Mouse (Mus musculus): Measurements from ENCODE around the gene Mup15. TPM values are rescaled to one million over a fixed set of nuclear protein-coding genes. Genes with fewer than 3 reads are reported as not detected.

The Mup15 gene
- polyA plus RNA-seq (2021; fragmentation: Nextera tagmentation), result not detected in 2 replicates
- long read RNA-seq, experiment 1, result 0 reads
- long read RNA-seq, experiment 2, result 0 reads

GRCm38 (mm10) chr4:61439643-61440042, at the start of gene Mup15:
Gene Mup15, minus strand, starts transcription at chr4:61439743.

Other genes starting within 250 kb of the Mup15 start
- not detected in 2 replicates for gene Mup13, start 211.5 kb downstream of the Mup15 start, polyA plus RNA-seq (2021; fragmentation: Nextera tagmentation)
- not detected in 2 replicates for gene Mup14, start 135.7 kb downstream of the Mup15 start, polyA plus RNA-seq (2021; fragmentation: Nextera tagmentation)
- gene Mup16, start 79.8 kb upstream of the Mup15 start, polyA plus RNA-seq (2021; fragmentation: Nextera tagmentation), result not detected in 2 replicates
- not detected in 2 replicates for gene Mup17, start 156.1 kb upstream of the Mup15 start, polyA plus RNA-seq (2021; fragmentation: Nextera tagmentation)
- gene Mup18, start 234.4 kb upstream of the Mup15 start, polyA plus RNA-seq (2021; fragmentation: Nextera tagmentation), result not detected in 2 replicates